ENCODE assay signal across 33 mouse cellular contexts in genomic region chr3:106240210-106240609, GRCm38 (mm10). TPM values are rescaled to one million over a fixed set of nuclear protein-coding genes. Genes with fewer than 3 reads are reported as not detected.
"Had no signal": no experiment of that assay in that cellular context is flagged by ENCODE, and none has a peak within 500 bp of the region (broad histone marks: within the 10 kb centered on the region; RNA-seq: fewer than 3 reads in every experiment).

No protein-coding gene starts in this region.

RNA-seq across cellular contexts. Expression of gene Chil4, which starts 20.9 kb away (rescaled TPM):
- total RNA-seq: heart, adult 2 months; heart, adult 8-10 months; heart, postnatal 10 days; heart, postnatal 14 days; heart, postnatal 25 days; heart, postnatal 36 days; heart, postnatal 4 days; hematopoietic stem cell, adult 5-6 weeks; hindbrain, postnatal 0 days; layer of hippocampus, adult 18-20 months; layer of hippocampus, adult 2 months; layer of hippocampus, adult 8-10 months; layer of hippocampus, postnatal 10 days; layer of hippocampus, postnatal 14 days; layer of hippocampus, postnatal 25 days; layer of hippocampus, postnatal 36 days; left cerebral cortex, adult 18-20 months had no signal
- polyA plus RNA-seq: heart, adult 2 months; heart, embryonic 10.5 days; heart, embryonic 12.5 days; heart, embryonic 13.5 days; heart, embryonic 14.5 days; heart, postnatal 0 days; hindbrain, embryonic 10.5 days; hindbrain, embryonic 12.5 days; hindbrain, embryonic 13.5 days; hindbrain, embryonic 14.5 days; hindbrain, embryonic 16.5 days; inflammation-experienced regulatory T-cells, adult 6 months; intestine, embryonic 14.5 days; intestine, embryonic 15.5 days; intestine, embryonic 16.5 days; intestine, postnatal 0 days; kidney, embryonic 14.5 days had no signal
